Mouse (Mus musculus) heart, postnatal 10 days (tissue): ENCODE measurements around the gene Lmntd2. TPM values are rescaled to one million over a fixed set of nuclear protein-coding genes. Genes with fewer than 3 reads are reported as not detected.
"Not testable (repeated sequence)": the region's sequence is repeated elsewhere in the genome, so short reads cannot be mapped to it uniquely, and the experiment has no call there.

Experiments used
- DNase-seq, 2 experiments: peaks; one replicate each; pipeline ENCODE4 v3.0.0; 2021
- intact Hi-C: fragments of 180-260 bp; cut with DNase I; formaldehyde crosslinking; loops from one replicate; pipeline ENCODE4 v1.15.1; 2025
- total RNA-seq, 2 experiments: library from RNA; stranded (reverse); gene quantifications; 2 replicates each; pipeline ENCODE4 v1.2.3; 2021

Gene Lmntd2
- total RNA-seq = not detected

DNA sequence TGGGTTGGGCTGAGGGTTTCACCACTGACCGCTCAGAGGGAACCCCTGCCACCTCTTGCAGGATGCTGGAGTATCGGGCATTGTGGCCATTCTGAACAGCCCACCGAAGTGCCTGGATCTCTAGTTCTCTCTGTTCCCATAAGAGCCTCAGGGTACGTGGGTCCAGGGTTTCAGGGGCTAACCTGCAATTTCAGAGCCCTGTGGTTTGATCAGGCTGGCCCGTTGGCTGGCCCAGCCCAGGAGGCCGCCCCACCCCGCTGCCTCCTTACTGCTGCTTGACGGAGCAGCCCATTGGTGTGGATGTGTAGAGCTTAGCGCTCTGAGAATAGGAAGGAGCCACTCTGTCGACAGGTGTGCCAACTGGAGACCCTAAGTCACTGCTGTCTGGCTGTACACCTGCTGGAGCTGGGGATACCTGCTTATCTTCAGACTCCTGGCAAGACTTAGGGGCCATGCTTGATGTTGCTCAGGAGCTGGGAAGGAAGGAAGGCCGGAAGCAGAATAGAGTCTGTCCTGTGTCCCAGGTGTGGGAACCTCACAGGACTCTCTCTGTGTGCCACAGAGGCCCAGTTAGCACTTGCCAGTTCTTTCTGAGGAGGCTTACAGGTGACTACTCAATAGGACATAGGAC is at the start of gene Lmntd2:
Lmntd2 (minus strand) TSS at position 476 of the 631 bp plus-strand sequence.
- intact Hi-C loops = no loop called here
- no peak for DNase-seq

DNA sequence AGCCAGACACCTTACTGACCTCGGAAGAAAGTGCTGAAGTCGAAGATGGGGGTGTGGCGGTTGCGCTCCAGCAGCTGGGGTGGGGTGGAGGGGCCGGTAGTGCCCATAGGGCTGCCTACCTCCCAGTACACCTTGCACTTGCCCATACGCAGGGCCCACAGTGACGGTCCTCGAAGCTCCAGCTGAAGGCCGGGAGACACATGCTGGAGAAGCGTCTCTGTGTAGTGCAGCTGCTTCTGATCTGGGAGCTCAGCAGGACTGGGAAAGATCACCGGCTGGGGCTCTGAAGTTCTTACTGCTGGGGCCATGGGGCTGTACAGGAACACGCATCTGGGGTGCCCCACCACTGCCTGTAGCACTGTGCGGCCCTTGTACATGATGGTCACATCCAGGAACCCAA is 49.8 kb upstream of the Lmntd2 start:
- intact Hi-C loops = no loop called here
- DNase-seq = no peak

- DNase-seq = no peak
- intact Hi-C loops = no loop called here
These were observed 47.6 kb upstream of the Lmntd2 start for GRCm38 (mm10) chr7:141261480-141261879.

- DNase-seq = no peak
These were observed 42.3 kb upstream of the Lmntd2 start for GRCm38 (mm10) chr7:141256159-141256558.

GRCm38 (mm10) chr7:141250486-141250885 is 36.6 kb upstream of the Lmntd2 start:
- intact Hi-C loops, DNase-seq: not testable (repeated sequence)

More at GRCm38 (mm10) chr7:141256159-141256558, 42.3 kb upstream of the Lmntd2 start:
- intact Hi-C loops = no loop called here

DNA sequence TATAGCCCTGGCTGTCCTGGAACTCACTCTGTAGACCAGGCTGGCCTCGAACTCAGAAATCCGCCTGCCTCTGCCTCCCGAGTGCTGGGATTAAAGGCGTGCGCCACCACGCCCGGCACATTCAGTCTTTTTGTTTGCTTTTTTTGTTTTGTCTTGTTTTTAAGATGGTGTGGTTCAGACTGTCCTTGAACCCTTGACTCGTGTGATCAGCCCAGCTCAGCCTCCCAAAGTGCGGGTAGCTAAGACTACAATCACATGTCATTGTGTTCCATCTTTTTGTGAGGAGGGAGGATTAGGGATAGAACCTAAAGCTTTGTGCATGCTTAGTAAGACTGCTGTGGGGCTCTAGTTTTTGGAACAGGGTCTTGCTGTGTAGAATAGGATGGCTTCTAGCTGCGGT is 17.7 kb upstream of the Lmntd2 start:
- no peak for DNase-seq
- intact Hi-C loops = no loop called here

GRCm38 (mm10) chr7:141231111-141231510 is 17.2 kb upstream of the Lmntd2 start:
- no peak for DNase-seq
- intact Hi-C loops = no loop called here

DNA sequence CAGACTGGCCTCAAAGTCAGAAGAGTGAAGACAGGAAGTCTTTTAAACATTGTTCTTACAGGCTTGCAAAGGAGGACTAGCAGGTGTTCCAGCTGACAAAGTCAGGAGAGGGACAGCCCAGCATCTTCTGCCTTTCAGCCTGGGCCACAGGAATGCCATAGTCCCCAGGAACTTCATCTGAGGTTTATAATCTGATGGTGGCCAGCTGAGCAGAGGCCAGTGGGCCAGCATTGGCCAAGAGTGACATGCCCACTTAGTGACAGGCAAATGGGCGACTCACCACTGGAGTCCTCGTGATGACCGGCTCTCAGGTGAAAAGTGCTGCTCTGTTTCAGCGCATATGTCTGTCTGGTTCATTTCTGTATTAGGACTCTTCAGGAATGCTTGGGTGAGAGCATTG is 16.7 kb upstream of the Lmntd2 start:
- intact Hi-C loops = no loop called here
- no peak for DNase-seq

GRCm38 (mm10) chr7:141229702-141230101 is 15.8 kb upstream of the Lmntd2 start:
- intact Hi-C loops = loop anchor here (2.0 kb wide), 1 partner anchor 133 kb away; no protein-coding TSS in a partner anchor
- DNase-seq = no peak

- DNase-seq = peak; percentile 93 to 97
- intact Hi-C loops = loop anchor here (2.0 kb wide), 1 partner anchor 134 kb away; no protein-coding TSS in a partner anchor
These were observed 14.6 kb upstream of the Lmntd2 start, which contains the start of gene Phrf1 for GRCm38 (mm10) chr7:141228279-141229067. Gene Phrf1, plus strand, starts transcription at chr7:141228784.

DNA sequence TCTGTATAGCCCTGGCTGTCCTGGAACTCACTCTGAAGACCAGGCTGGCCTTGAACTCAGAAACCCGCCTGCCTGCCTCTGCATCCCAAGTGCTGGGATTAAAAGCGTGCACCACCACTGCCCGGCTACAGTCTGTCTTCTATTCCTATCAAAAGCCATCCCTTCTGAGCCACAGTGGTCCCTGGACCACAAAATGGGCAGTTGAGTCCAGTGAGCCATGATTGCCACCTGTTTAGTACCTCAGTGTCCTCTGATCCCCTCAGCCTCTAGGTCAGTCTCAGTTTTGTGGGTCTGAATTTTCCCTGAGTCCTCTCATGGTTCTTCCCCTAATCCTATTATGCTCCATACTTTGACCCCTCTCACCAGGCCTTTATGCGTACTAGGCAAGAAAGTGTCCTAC is 13.9 kb upstream of the Lmntd2 start:
- DNase-seq = no peak
- intact Hi-C loops = loop anchor here (2.0 kb wide), 1 partner anchor 135 kb away; no protein-coding TSS in a partner anchor

GRCm38 (mm10) chr7:141226535-141226934 is 12.7 kb upstream of the Lmntd2 start:
- DNase-seq = no peak
- intact Hi-C loops = no loop called here

- DNase-seq = no peak
- intact Hi-C loops = no loop called here
These were observed 8.9 kb upstream of the Lmntd2 start for GRCm38 (mm10) chr7:141222696-141223215.

DNA sequence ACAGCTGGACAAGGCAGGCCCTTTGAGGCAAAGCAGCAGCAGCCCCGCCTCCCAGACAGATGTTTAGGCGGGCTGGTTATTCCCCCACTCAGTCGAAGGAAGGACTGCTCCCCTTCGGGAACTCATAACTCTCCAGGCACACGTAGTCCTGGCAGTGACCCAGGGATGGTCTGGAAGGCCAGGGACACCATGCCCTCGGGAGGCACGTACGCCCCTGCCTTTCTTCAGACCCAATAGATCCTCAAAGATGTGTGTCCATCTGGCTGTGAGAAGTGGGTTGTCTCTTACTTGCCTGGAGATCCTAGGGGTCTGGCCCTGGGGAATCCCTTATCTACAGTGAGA is 8.2 kb upstream of the Lmntd2 start:
- intact Hi-C loops = no loop called here
- DNase-seq = no peak

DNA sequence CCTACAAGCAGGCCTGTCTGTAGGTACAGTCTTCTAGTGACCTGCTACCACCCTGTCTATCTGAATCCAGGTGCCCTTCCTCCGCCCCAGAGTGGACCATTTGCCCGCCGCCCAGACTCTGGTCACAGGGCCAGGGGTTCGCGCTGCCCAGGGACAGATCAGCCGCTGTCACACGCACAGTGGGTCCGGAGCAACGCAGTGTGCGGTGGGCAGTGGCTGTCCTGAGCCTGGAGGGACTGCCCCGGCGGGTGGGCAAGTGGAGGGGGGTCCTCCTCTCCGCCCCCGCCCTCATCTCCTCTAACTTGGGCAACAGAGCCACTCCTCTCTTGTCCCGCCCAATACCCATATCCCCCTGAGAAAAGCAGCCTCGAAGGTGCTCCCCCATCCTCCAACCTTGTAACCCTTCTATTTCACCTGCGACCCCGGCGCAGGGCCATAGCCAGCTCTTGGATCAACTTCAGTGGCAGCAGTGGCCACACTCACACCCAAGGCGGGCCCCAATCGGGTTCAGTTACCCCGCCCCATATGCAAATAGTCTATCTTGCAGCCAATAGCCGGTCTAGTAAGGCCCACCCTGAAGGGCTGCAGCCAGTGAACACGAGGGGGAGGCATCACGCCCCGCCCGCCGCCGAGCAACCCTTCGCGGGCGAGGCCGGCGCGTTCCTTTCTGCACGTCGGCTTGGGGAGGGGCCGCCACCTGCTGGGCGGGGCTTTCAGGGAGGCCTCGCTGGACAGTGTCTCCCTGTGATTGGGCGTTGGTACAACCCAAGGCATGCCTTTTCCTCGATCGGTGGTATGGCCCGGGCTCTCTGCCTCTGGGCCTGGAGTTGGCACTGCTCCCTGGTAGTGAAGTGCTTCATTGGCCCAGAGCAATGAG is 7.6 kb upstream of the Lmntd2 start:
- intact Hi-C loops = no loop called here

DNA sequence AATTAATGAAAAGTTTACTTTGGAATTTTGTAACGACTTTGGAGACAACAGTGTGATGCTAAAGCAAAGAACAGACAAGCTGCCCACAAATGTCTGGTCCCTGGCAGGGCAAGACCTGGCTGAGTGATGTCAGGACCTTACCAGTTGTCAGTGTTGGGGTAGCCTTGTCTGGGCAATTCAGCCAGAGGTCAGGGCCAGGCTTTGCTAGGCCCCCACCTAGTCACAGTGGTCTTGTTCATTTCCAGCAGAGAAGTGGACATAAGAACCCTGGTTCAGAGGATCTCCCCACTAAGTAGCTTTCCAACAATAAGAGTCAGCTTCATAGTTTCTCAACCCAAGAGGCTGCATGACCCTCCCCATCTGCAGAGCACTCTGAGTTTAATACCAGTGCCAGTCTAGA is 6.5 kb upstream of the Lmntd2 start:
- intact Hi-C loops = no loop called here
- DNase-seq = no peak

More for the DNA sequence above, 7.6 kb upstream of the Lmntd2 start:
- peak; percentile 97 to 98 for DNase-seq

DNA sequence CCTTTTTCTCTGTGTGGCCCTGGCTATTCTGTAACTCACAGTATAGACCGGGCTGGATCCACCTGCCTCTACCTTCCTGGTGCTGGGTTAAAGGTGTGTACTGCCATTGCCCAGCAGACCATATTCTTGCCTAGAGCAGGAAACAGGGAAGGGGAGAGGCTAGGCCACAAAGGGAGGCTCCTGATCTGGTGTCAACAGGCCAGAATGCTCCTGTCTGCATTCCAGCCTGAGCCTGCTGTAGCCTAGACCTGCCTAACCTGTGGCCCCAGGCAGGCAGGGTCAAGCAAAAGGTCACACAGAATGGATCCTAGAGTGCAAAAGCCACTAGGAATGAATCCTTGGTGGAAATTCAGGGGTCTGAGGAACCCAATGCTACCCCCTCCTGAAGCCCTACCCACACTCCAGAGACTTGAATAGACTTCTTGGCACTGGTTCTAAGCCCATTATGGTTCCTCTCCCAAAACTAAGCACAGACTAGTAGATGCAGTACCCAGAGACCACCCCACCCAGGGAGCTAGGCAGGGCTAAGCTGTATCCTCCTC is 5.7 kb upstream of the Lmntd2 start:
- intact Hi-C loops = no loop called here
- no peak for DNase-seq

- intact Hi-C loops = no loop called here
- no peak for DNase-seq
These were observed 4.8 kb upstream of the Lmntd2 start for GRCm38 (mm10) chr7:141218557-141219133.

DNA sequence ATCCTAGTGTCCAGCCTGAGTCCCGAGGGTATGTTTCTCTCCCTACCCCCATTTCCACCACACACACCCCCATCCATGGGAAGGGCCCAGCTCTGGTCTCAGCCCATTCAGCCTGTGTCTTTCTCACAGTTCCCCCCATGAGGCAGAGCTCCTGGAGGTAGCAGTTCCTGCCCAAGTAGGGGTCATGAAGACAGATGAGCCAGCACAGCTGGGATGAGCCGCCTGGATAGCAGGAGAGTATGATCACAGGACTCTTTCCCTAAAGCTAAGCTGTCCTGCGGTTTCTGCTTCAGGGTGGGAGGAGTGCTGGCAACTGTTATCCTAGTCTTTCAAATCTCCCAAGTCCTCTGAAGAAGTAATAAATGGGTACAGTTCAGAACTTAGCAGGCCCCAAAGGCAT is 4.3 kb upstream of the Lmntd2 start:
- DNase-seq = no peak
- intact Hi-C loops = no loop called here

GRCm38 (mm10) chr7:141217343-141218013 is 3.6 kb upstream of the Lmntd2 start:
- DNase-seq = no peak
- intact Hi-C loops = no loop called here
